Mouse (Mus musculus) spleen, postnatal 4 days (tissue): ENCODE data around the gene Hbb-y.
"Not testable (repeated sequence)": the region's sequence is repeated elsewhere in the genome, so short reads cannot be mapped to it uniquely, and the experiment has no call there.

Source experiments
- DNase-seq, 2 experiments: peaks; one replicate each; pipeline ENCODE4 v3.0.0; 2022; ENCODE audit warnings: low spot score in 2 of 2

The Hbb-y gene

DNA sequence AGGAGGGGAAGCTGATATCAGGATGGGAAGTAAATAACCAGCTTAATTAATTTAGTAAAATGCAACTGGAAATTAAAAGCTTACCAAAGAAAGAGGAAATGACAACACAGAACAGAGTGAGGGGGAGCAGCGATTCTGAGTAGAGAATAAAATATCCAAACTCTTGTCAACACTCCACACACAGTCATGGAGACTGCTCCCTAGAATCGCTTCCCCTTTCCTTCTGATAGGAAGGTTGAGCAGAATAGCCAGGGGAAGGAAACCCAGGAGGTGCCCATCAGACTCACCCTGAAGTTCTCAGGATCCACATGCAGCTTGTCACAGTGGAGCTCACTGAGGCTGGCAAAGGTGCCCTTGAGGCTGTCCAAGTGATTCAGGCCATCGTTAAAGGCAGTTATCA, 39.9 kb downstream of the Hbb-y start:
- not testable (repeated sequence) for DNase-seq

DNA sequence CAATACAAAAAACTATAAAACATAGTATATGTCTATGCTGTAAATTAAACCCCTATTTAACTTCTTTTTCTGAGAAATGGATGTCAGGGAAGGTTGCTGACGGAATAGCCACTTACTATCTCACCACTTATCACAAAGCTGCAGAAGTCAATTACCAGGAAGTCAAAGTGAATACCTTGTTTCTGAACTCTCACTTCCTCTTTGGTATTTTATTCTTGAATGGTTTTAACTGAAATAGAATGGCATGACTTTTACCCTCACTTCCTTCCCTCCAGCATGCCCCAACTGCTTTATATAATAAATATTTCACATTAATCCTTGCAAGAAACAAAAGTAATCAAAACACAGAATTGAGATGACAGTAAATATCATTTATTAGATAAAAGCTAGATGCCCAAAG, 40.8 kb downstream of the Hbb-y start:
- no peak for DNase-seq

DNA sequence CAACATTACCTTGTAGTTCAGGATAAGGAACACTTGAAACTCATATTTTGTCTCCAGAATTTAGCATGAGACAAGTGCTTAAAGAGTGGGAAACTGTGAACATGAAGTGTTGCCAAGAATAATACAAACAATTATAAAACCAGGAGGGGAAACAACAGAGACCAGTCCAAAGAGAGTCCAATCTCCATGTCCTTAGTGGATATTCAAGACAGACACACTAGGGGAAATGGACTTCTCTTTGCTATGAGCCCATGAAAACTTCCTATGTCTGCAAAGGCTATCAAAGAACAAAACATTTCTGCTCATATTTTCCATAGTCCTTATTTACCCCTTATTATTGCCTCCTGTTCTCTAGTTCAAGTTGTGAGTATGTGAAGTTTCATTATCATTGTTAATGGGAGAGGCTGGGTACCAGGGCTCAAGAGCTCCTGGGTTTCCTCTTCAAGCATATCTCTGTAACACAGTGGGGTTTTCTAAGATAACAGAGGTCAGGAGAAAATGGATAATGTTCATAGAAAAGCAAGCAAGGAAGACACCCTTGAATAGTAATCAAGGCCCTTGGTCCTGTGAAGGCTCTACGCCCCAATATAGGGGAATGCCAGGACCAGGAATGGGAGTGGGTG, 41.7 kb downstream of the Hbb-y start:
- peak in 1 of 2 experiments; percentile 48 for DNase-seq

DNA sequence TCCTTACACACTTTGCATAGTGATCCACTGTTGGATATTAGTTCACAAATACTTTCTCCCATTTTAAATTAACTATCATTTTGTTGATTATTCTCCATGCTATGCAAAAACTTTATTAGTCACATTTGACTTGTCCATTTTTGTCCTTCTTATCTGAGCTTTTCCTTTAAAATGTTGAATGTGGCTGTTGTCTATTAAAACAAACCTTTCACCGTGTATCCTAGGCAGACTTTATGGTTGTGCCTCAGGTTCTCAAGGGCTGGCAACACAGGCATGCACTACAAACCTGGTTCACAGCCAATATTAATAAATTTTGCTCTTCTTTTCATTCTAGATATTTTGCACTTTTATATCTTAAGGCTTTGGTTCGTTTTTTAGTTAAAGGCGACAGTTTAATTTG, 42.3 kb downstream of the Hbb-y start:
- peak in 1 of 2 experiments; percentile 65 for DNase-seq

DNA sequence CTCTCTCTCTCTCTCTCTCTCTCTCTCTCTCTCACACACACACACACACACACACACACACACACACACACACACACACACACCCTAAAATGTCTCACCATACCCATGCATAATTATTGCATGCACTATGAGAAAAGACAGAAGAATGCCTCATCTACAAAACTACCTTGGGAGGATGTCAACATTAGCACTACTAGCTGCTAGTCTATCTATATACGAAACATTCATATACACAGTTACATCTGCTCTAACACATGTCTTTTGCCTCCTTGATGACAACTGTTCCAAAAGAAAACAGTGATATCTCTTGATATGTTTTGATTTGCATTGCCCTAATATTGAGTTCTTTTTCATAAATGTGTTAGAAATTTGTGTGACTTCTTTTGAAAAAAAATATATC, 42.7 kb downstream of the Hbb-y start:
- DNase-seq, result peak in 1 of 2 experiments; percentile 53

DNA sequence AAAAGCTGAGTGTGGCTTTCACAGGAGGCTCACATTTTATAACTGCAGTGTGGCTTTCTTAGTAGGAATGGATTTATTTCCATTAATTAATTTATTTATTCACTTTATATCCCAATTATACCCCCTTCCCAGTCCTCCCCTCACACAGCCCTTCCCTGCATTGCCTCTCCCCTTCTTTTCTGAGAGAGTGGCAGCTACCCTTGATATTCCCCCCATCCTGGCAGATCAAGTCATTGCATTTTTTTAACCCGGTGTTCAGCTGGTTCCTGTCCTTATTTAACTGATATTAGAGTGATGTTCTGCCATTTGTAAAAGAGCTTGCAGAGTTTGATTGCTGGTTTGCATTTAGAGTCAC, 43.2 kb downstream of the Hbb-y start:
- DNase-seq, result peak in 1 of 2 experiments; percentile 66

DNA sequence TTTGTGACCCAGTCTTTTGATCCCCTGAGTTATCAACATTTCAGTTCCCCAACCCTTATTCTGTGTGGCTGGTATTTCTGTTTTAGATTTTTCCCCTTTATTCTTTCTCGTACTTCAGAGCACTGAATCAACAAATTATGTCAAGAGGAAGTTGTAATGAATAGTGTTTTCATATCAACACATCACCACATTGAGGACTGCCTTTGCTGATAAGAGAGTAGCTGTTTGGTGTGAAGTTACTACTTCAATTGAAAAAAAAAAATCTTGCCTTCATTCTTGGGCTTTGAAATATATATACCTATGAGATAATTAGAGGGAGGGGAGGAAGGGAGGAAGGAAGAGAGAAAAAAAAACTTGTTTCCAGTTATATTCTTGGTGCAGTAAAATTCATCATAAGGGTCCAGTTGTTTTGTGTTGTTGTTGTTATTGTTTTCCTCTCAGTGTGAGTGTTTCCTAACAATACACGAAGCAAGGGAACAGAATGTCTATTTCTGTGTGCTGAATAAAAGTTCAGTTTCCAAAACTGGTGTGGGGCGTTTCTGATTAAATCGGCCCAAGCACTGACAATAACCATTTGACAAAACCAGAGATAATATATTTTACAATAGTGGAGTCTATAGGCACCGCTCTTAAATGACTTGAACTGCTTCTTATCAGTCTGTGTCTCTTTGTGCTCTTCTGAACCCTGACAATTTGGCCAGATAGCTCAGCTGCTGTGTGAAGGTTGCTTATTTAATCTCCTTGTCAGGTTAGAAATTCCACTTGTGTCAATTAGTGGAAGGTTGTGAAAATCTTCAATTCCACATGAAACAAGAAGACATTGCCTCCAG, 43.8 kb downstream of the Hbb-y start:
- peak in 1 of 2 experiments; percentile 39 for DNase-seq

DNA sequence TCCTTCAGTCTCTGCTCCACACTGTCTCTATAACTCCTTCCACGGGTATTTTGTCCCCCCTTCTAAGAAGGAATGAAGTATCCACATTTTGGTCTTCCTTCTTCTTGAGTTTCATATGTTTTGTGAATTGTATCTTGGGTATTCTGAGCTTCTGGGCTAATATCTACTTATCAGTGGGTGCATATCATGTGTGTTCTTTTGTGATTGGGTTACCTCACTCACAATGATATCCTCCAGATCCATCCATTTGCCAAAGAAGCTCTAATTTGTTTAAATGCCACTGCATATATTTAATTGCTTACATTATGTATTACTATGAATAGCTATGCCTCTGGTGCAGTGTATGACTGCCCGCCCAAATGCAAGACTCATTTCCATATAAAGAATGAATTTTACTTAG, 44.9 kb downstream of the Hbb-y start:
- DNase-seq, result not testable (repeated sequence)

DNA sequence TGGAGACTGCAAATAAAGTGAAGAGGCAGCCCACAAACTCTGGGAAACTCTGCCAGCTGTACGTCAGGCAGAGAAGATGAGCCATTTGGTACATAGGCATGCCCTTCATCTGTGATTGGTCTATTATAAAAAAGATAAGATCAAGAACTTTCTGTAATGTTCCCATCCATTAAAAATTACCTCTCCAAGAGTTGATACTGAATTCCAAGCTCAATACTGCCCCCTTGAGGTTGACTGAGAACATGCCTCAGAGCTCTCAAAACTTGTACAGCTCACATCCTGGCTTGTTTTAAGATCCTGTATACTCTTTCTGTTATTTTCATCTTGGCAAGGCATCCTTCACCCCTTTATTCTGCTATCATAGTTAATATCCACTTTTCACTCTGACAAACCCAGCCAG, 46.2 kb downstream of the Hbb-y start:
- DNase-seq, result peak; percentile 46 to 57
